Mouse (Mus musculus): Measurements from ENCODE around the gene Esp31.

Gene Esp31

GRCm38 (mm10) chr17:38639147-38639546, at the start of gene Esp31:
Esp31 (plus strand) TSS chr17:38639447.
- in situ Hi-C loops (cut with MboI; ENCODE audit: unreplicated experiment in 2 of 2) = no loop called here
